Mouse (Mus musculus): Measurements from ENCODE around the gene Samhd1.

The Samhd1 gene

DNA sequence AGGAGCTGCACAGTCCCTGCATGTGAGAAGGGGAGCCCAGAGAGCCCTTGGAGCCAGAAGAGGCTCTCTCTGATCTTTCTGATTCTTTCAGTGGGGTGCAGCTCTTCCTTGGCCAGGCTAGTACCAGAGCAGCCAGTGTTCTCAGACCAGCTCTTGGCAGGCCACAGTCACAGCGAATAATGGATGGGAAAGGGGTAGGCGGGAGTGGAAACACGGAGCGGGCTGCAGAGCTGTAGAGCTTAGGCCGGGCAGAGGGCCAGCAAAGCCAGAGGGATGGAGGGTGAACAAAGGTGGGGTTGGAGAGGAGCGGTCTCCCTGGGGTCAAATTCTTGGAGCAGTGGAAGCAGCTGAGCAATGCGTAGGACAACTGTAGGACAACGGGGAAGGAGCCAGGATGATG is 43.0 kb downstream of the Samhd1 start:
- DNase-seq: no peak

GRCm38 (mm10) chr2:157087536-157088317 is 47.3 kb downstream of the Samhd1 start:
- DNase-seq: no peak

GRCm38 (mm10) chr2:157086796-157087195 is 48.3 kb downstream of the Samhd1 start, which contains the start of gene Tldc2:
Gene Tldc2 (plus strand): TSS chr2:157087055.
- DNase-seq: no peak

DNA sequence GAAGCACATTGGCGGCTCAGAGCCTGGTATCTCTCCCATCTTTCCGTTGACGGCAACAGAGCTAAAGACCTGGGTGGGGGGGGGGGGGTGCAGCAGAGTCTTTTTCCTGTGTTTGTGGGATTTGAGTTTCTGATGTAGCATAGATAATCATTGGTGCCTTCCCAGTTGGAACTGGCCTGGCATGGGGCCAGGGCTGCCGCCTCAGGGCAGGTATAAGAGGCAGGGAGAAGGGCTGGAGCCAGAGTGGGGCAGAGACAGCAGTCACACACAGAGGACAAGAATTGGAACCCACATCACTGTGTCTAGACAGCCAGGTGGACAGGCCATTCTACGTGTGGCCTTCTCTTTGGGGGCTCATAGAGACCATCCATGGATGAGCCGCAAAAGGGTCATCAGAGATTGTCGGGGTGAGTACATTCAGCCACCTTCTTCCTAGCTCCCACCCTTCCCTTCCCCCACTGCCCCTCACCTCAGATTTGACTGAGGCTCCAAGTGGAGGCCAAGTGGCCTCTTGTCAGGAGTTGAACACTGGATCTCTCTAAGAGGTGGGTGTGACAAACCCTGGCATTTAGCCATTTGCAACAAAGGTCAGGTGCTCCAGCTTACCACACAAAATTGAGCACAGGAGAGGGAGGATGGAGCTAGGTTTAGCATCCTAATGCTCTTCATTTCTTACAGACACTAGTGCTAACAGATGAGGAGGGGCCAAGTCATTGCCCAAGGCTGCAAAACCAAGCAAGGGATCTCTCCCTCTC is 50.1 kb downstream of the Samhd1 start:
- no peak for DNase-seq

DNA sequence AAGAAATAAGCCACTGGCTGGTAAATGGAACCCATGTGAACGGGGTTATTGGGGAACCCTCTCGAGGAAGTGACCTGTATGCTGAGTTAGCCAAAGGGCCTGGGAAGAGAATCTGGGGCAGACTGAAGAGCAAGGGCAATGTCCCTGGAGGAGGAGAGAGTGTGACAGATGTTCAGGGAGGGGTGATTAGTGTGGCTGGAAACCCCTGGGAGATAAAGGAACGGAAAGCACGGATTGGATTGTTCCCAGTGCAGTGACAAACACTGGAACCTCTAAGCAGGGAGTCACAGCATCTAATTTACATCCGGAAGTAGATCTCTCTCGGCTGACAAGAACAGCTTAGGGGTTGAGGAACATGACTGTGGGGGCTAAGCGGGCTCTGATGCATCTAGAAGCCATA is 53.1 kb downstream of the Samhd1 start:
- no peak for DNase-seq

- DNase-seq: no peak
These were observed 53.7 kb downstream of the Samhd1 start for GRCm38 (mm10) chr2:157081331-157081730.

GRCm38 (mm10) chr2:157079701-157080180 is 55.3 kb downstream of the Samhd1 start:
- peak in 1 of 2 experiments; percentile 12 for DNase-seq

- peak; percentile 52 to 53 for DNase-seq
These were observed 56.0 kb downstream of the Samhd1 start, which contains the start of gene Soga1 for GRCm38 (mm10) chr2:157078793-157079700. Gene Soga1 (minus strand): TSS chr2:157079254.

- DNase-seq: peak in 1 of 2 experiments; percentile 20
These were observed 56.8 kb downstream of the Samhd1 start for GRCm38 (mm10) chr2:157078059-157078792.

- no peak for DNase-seq
These were observed 57.4 kb downstream of the Samhd1 start for GRCm38 (mm10) chr2:157077641-157078058.

DNA sequence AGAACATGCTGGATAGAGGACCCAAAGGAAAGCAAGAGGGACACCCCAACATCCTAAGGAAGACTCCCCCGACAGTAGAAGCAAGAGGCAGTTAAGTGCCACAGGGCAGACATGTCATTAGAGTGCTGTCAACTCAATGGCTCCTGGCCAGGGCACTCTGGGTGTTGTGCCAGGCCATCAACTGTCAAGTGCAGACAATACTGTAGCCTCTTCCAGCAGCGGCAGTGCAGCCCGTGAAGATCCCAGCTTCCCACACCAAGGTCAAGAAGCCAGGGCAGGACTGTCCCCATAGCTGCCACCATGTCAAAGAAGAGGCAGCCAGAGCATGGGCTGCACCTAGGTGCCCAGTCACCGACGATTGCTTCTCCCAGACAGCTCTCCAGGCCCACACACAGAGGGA is 57.9 kb downstream of the Samhd1 start:
- no peak for DNase-seq

DNA sequence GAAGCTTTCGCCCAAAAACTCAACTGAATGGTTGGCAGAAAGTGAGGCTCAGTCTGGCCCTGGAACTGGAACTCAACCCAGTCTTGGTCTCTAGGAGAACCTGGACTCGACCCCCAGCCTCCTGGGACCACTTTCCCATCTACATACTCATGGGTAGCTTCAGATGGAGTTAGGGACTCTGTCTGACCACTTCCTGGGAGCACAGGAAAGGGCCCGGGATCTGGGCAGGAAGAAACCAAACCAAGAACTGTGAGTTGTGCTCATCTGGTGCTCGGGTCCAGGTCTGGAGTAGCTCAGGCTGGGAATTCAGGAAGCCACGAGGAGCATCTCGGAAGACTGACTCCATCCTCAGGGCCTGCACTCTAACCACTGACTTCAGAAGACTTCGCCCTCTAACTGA is 58.5 kb downstream of the Samhd1 start:
- DNase-seq: no peak

DNA sequence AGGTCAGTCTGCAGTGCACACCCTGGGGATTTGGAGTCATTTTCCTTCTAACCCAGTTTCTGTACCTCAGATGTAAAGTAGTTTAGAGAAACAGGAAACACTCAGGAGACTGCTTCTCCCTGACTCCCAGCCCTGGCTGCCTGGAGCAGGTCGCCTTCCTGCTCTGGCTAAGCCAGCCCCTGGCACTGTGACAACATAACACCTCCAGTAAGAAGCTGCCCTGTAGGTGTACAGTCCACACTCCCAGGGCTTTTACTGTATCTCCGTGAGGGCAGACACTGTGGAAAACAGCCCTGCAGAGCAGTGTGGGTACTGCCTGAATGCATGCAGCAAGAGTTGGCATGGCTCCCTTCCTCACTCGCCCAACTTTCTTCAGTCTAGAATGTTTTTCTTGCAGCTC is 59.4 kb downstream of the Samhd1 start:
- DNase-seq: no peak

- no peak for DNase-seq
These were observed 59.8 kb downstream of the Samhd1 start for GRCm38 (mm10) chr2:157075226-157075625.

GRCm38 (mm10) chr2:157074772-157075171 is 60.3 kb downstream of the Samhd1 start:
- DNase-seq: no peak

GRCm38 (mm10) chr2:157074186-157074724 is 60.8 kb downstream of the Samhd1 start:
- DNase-seq: no peak

DNA sequence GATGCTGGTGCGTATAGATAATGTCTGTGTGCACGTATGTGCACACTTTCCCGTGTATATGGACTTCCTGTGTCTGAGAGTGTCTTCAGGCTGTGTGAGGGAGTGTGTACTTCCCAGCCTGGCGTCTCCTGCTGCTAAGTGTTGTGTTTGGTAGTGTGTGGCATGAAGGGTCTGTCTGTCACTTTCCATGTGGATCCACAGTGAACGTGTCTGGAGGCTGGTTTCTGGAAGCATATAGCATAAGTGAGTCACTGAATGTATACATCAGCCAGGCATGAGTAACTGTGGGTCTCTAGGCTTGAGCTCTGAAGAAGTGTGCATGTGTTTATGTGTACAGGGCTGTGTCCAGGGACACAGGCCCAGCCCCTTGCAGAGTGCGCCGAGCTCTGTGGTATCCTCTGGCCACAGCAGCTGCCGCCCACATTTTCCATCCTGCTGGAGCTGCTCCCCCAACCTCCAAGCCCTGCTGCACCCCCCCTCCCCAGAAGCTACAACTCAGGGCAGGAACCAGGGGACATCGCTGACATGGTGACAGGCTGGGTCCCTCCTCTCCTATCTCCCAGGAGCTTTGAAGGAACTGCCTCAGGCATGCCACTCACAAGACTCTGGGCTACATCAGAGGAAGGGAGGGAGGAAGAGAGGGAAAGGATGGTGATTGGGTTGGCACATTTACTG is 61.5 kb downstream of the Samhd1 start:
- no peak for DNase-seq

GRCm38 (mm10) chr2:157072316-157072990 is 62.6 kb downstream of the Samhd1 start:
- DNase-seq: no peak

DNA sequence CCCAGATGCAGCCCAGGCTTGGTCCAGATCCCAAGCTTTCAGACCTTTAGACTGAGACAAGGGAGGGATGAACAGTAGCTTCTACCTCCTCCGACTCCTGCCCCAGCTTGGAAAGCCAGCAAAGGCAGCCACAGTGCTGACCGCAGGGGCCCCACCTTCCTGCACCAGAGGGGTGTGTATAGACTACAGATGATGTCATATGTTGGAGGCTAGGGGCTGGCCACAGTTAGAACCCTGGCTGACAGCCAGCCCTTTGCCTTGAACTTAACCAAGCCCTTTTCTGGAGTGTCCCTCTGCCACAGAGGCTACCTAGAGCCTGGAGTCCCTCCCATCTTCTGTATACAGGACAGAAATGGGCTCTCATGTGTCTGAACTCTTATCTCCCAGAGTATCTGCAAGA is 63.5 kb downstream of the Samhd1 start:
- peak in 1 of 2 experiments; percentile 33 for DNase-seq

- DNase-seq: no peak
These were observed 64.7 kb downstream of the Samhd1 start for GRCm38 (mm10) chr2:157070365-157070764.
